Mouse (Mus musculus) cerebellum, adult 11 months (tissue): ENCODE measurements around the gene Msl1.
"Not testable (repeated sequence)": the region's sequence is repeated elsewhere in the genome, so short reads cannot be mapped to it uniquely, and the experiment has no call there.

Source experiments
- DNase-seq: peaks from one replicate; pipeline ENCODE4 v3.0.0; 2022

The Msl1 gene

DNA sequence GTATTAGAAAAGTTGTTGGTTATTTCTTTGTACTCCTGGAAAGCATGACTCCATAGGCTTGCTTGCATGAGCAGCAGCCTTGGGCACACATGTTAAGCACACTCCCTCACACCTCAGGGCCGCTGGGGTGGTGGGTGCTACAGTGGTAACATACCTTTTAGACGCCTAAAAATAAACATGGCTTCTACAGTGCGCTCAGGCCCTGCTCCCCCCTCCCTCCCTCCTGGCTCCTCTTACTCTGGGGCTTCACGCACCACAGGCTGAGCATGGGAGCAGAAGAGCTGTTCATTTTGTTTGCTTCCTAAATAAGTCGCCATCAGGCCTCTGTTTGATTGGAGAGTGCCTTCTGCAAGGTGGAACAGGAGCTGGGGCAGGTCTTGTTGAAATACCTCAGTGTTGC is 2.0 kb downstream of the Msl1 start:
- no peak for DNase-seq

DNA sequence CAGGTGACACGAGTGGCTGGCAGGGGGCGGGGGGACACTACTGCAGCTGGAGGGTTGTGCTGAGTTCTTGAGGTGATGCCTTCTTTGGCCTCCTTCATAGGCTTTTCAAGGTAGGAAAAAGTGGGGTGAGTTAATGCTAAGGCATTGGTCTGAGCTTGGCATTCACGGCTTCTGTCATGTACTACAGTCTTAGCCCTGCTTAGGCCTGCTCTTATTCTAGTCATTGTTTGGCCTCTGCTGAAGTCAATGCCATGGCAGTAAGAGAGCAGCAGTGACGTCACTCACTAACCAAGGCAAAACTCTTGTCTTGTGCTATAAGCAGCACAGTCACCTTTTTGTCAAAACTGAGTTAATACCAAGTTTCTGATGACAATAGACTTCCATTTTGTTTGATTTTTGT is 2.6 kb downstream of the Msl1 start:
- DNase-seq, result no peak

DNA sequence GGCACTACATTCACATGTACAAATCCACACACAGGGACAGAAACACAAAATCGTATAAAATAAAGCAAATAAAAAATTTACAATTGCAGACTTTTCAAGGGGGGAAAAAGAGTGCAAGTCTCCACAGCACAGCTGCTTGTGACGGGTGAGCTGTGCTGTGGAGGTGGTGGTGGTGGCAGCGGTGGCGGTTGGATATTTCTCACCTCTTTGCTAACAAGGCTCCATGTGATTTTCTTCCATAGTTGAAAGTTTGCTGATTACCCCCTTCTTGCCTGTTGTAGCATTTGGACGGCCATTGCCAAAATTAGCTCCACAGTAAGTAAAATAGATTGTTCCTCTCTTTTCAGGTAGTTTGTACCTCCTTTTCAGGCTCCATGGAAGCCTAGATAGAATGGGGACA is 9.3 kb downstream of the Msl1 start, which contains the start of gene Casc3:
Casc3 (plus strand) TSS at position 301 of the 400 bp plus-strand sequence.
- DNase-seq, result no peak

DNA sequence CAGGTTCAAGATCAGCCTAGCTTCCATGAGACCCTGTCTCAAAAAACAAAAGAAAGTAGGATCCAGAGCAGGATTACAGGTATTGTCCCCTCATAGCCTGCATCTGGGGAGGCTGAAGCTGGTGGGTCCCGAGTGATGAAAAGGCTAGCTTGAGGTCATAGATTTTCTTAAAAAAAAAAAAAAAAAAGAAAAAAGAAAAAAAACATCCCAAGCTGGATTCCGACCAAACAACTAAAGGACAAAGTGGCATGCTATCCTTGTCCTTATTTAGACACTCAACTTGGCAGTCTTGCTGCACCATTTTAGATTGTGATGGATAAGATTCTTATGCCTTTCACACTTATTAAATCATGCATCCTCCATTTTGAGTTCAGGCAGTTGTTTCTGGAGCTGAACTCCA is 13.1 kb downstream of the Msl1 start:
- no peak for DNase-seq

DNA sequence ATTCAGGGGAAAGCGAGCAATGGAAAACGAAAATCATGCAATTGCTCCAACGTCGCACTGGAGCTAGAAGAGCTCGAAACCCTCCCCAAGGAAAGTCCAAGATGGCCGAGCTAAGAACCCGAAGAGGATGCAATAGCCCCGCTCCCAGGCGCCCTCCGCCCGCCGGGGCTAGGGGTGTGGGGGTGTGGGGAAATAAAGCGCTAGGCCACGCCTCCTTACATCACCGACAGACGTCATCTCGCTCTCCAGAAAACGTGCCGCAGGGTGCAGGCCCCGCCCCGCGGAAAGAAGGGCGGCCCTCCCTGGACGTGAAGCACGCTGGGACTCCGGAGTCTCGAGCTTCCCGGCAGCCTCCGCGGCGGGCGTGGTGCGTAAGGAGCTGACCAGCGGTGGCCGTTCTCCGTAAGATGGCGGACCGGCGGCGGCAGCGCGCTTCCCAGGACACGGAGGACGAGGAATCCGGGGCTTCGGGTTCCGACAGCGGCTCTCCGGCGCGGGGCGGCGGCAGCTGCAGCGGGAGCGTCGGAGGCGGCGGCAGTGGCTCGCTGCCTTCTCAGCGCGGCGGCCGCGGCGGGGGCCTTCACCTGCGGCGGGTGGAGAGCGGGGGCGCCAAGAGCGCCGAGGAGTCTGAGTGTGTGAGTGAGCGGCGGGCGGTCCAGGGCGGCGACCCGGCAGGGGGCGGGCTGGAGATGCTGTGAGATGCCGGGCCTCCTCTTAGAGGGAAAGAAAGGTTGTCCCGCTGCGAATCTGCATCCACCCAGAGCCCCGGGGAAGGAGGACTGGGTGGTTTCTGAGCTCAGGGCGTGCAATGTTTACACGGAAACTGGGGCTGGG is 14.4 kb downstream of the Msl1 start:
- DNase-seq, result peak; percentile 99

DNA sequence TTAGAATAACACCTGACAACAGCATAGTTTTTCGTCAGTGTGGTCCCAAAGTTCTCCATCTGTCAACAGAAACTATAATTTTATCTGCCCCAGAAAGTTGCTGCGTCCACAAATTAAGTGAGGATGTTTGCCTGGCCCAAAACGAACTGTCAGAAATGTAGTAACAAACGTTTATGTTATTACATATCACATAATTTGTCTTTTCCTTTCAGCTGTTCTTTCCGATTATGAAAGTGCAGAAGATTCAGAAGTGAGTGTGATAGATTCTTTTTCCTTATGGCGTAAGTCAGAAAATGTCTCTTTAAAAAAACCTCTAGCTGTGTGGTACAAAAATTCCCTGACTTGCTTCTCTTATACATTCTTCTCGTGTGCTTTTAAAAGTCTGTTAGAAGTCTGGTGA is 15.4 kb downstream of the Msl1 start:
- DNase-seq, result no peak

DNA sequence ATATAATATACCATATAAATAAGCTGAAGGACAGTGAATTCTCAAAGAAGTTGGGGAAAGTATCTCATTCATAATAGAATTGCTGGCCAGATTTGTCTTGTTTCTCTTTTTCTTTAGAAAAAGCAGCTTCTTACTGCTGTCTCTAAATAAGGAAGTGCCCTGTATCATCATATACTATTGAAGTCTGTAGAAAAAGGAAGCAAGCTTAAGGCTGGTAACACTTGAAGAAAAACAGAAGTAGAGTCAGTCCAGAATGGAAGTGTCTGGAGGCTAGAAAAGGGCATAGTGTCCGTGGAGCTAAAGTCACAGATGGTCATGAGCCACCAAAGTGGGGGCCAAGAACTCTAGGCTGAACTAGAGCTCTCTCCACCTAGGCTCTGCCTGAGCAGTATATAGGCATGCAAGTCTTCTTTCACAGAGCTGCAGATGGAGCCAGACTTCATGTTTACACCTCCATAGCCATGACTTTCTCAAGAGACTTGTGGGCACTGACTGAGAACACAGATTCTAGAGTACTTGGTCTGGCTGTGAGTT is 21.5 kb downstream of the Msl1 start:
- DNase-seq, result no peak

DNA sequence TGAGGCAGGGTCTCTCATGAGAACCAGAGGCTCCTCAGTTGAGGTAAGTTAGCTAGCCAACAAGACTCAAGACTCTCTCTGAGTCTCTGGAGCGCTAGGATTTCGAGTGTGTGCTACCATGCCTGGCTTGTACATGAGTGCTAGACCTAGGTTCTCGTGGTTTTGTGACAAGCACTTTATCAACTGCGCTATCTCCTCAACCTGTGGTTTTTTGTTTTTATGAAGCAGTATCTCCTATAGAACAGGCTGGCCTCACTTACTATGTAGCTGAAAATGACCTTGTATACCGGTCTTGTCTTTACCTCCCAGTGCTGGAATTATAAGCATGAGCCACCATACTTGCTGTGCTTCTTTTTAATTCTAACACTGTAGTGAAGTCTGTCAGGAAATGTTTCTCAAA is 25.7 kb downstream of the Msl1 start:
- DNase-seq, result no peak

DNA sequence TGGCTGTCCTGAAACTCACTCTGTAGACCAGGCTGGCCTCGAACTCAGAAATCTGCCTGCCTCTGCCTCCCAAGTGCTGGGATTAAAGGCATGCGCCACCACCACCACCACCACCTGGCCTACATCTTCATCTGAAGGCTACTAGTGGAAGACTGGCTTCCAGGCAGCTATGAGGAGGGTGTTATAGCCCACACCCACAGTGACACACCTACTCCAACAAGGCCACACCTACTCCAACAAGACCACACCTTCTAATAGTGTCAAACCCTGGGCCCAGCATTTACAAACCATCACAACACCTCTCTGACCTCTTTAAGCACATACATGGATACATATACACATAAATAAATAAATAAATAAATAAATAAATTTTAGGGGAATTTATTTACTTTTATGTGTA is 30.8 kb downstream of the Msl1 start:
- DNase-seq, result not testable (repeated sequence)

DNA sequence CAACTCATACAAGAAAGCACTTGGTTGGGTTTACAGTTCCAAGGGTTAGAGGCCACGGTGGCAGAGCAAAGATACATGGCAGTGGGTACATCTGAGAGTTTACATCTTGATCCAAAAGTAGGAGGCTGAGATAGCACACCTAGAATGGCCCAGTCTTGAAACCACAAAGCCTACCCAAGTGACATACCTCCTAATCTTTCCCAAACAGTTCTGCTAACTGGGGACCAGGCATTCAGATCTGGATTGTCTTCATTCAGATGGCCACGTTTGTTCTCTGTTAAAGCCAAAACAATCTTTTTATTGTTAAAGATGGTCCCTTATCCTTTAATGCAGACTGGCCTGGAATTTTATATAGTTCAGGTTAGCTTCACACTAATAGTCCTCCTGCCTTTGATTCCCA is 32.6 kb downstream of the Msl1 start:
- DNase-seq, result no peak

DNA sequence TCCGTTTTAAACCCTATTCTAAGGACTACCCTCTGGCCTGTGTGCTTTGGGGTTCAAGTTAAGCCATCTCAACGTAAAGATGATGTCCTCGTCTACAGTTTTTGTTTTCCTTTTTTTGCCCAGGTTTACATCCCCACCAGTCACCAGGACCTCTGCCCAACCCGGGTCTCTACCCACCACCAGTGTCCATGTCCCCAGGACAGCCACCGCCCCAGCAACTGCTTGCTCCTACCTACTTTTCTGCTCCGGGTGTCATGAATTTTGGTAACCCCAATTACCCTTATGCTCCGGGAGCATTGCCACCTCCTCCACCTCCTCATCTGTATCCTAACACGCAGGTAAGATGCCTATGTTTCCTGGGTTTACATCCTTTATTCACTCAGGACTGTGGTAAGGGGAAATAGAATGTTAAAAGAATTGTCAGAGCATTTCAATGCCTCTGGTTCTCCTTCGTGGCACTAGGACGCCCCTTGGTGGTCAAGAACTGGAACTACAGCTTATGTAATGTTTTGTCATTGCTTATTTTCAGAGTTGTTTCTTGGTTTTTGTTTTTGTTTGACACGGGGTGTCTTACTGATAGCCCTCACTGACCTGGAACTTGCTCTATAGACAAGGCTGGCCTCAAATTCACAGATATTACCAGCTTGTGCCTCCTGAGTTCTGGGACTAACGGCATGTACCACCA is 33.9 kb downstream of the Msl1 start:
- no peak for DNase-seq

DNA sequence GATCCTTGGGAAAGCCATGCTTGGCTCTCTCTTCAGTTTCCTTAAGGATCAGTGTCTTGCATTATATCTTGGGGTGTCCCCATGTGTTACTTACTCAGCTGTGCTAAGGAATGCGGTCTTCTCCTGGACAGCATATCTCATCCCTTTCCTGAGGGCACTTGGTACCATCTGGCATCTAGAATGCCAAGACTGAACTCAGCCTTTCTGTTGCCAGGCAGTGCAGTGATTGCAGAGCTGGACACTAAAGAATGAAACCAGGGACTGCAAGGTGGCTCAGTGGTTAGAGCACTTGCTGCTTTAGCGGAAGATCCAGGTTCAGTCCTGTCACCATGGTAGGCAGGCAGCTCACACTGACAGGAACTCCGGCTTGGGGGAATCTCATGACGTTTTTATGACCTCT is 34.6 kb downstream of the Msl1 start:
- no peak for DNase-seq

DNA sequence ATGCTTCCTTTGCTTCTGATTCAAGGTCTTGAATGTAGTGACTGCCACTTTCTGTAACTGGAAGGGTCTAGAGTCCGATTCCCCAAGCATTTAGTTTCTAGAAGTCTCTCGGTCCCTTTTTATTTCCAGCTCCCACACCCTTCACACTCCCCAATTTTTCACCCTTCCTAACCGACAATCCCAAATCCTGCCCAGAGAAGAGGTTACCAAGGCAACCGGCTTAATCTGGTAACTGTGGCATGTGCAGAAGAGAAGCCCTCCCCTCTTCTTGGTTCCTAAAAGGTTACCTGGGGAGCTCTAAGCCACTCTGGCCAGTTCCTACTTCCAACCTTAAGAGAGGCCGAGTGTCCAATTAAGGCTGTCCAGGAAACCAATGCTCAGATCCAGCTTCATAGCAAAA is 40.0 kb downstream of the Msl1 start:
- DNase-seq, result no peak

DNA sequence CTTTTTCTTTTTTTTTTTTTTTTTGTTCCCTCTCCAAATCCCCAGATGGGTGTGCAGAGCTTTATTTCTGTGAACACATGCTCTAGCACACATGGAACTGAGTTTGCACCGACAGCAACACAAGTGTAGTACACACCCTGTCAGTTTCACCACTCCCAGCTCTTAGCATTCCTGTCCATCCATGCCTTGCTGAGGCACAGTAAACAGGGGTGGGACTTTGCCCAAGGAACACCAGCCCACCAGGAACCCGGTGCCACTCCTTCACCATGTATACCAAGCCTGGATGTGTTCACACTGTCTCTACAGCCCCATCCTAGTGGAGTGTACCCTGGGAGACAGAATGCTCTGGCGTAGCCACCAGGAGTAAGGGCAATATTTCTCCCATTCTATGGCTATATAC is 40.4 kb downstream of the Msl1 start:
- no peak for DNase-seq

DNA sequence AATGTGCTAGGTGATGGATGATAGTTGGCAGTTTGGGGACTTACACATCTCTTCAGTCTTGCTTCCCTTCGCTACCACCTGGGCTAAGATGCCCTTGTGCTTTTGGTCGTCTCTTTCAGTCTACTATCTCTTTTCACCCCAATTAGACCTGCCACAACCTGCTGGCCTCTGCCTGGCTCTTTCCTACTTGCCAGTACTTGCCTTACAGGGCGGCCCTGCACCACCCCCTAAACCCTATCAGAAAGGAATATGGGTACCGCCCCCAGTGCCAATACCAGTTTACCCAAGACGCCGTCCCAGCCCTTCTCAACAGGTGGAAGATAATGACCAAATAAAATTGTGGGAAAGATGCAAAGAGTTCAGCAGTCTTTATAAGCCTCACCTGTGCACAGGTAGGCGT is 40.8 kb downstream of the Msl1 start:
- no peak for DNase-seq

DNA sequence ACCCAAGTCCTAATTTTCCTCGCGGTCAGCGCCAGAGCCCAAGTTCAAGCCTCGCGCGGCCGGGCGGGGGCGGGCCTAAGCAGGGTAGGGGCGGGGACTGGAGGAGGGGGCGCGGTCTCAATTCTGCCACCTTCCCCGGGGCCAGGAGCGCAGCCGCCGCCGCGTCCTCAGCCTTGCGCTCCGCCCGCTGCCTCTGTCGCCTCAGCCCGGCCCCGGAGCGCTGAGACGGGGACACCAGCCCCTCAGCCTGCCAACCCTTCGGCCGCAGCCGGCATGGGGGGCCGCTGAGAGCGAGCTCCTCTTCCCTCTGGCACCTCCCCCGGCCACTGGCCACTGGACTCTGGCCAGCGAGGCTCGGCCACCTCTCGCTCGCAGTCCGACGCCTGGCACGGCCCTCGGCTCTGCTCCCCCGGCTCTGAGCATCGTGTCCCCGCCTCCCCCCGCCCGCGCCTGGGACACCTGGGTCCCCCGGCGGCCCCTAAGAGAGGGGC is 41.4 kb downstream of the Msl1 start, which contains the start of gene Rapgefl1:
Rapgefl1 (plus strand) TSS at position 135 of the 491 bp plus-strand sequence.
- DNase-seq, result peak; percentile 83

DNA sequence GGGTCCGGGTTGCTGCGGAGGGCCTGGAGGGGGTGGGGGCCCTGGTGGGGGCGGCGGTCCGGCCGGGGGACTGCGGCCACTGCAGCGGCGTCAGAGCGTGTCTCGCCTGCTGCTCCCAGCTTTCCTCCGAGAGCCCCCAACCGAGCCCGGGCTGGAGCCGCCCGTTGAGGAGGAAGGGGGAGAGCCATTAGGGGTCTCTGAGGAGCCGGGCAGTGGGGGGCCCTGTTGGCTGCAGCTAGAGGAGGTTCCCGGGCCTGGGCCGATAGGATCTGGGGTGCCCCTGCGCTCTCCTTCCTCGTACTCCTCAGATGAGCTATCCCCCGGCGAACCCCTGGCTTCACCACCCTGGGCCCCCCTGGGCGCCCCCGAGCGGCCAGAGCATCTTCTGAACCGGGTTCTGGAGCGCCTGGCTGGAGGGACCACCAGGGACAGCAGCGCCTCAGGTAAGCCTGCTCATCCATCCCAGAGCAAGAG is 42.0 kb downstream of the Msl1 start:
- DNase-seq, result peak; percentile 47

DNA sequence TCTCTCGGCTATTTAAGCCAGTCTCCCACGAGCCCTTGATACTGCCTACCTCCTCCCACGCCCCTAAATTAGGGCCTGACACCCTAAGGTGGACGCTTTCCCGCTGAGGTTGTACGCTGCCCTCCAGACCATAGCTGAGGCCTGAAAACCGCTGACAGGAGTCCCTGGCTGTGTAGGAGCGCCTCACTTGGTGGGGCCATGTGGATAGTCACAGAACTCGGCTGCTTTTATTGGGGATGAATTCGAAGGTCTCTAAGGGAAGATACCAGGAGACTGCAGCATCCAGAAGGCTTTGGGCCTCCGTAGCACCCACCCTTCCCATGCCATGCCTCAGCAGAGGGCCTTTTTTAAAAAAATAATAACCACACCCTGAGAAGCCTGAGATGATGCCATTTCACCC is 42.6 kb downstream of the Msl1 start:
- no peak for DNase-seq

DNA sequence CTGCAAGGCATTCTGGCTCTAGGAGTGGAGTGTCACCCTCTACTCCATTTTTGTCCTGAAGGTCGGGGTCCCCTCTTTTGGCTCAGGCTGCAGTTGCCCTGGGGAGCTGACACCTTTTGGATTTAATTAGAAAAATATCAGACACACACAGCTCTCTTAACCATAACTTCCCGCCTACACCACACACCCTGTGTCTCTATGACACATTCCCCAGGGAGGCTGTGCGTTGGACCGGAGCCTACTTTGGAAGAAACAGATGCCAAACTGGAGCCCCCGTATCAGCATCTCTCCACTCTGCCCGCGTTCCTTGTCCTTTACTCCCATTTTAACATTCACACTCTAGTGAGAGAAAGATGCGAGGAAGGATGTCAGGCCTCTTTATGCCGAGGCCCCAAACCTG is 43.2 kb downstream of the Msl1 start:
- no peak for DNase-seq

DNA sequence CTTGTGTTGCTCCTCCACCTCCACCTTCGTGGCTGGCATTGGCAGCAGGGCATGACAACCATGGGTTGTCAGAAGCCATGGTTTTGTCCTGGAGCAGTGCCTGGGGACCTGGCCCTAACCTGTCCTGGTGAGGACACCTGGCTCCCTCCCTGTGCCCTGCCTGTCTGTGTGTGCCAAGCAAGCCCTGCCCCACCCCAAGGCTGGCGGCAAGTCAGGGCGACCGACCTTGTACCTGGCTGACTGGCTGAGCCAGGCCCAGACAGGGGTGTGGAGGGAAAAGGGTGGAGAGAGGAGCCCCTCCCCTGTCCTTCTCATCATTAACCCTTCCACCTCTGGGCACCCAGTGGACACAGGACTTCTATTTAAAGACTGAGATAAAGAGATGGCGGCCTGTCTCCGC is 44.1 kb downstream of the Msl1 start:
- DNase-seq, result no peak

DNA sequence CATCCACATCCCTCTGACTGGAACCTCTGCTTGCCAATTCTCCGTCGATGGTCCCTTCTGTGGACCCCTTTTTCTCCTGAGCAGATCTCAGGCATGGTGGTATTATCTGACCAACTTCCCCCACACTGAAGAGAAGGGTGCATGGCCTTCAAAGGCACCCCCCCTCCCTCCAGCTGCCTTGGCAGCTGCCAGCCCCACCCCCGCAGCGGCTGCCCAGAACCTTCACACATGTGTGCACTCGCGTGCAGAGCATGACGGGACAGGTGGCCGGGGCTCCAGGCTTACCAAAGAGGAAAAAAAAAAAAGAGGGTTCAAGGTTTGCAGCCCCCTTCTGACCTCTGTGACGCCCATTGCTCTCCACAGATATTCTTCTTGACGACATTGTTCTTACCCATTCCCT is 44.6 kb downstream of the Msl1 start:
- no peak for DNase-seq

DNA sequence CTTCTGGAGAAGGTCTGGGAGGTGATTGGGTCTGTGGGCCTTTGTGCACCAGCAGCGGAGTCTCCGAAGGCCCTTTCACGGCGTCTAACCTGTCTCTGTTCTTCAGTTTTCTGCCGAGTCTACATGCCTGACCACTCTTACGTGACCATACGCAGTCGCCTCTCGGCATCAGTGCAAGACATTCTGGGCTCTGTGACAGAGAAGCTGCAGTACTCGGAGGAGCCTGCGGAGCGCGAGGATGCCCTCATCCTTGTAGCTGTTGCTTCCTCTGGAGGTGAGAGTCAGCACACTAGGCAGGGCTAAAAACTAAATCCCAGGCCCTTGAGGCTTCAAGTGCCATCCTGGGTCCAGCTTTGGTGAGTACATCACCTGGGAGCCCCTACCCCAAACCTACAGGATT is 50.7 kb downstream of the Msl1 start:
- DNase-seq, result no peak

DNA sequence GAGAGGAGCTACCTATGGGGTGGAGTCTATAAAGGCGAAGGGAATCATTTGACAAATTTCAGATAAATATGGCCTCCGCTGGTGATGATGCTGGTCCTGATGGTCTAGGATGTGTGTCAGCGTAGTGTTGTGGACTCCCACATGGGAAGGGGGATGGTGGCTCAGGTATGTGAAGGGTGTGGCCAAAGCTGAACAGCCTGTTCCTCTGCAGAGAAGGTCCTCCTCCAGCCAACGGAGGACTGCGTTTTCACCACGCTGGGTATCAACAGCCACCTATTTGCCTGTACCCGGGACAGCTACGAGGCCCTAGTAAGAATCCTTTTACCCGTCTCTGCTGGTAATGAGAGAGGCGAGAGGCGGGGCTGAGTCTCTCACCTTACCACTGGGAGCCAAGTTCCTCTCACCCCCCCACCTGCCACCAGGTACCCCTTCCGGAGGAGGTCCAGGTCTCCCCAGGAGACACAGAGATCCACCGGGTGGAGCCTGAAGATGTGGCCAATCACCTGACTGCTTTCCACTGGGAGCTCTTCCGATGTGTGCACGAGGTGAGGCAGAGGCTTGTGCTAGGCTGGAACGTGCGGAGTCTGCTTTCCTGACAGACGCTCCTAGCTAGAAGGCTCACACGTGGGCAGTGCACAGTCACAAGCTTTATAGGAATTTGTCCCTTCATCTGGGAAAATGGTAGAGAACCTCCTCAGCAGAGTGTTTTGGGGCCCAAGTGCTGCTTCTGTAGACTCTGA is 51.7 kb downstream of the Msl1 start:
- no peak for DNase-seq
